Mouse (Mus musculus): ENCODE measurements around the gene 4930595D18Rik. TPM values are rescaled to one million over a fixed set of nuclear protein-coding genes. Genes with fewer than 3 reads are reported as not detected.

4930595D18Rik gene
- total RNA-seq, 4 experiments from 2014 or later, result not detected

- DNase-seq (ENCODE audit: low spot score in 2 of 2), result peak; percentile 43 to 54
These were observed 18.3 kb downstream of the 4930595D18Rik start, which contains the start of gene Traf3 for GRCm38 (mm10) chr12:111165831-111166591. Traf3 (plus strand) TSS chr12:111166370.

GRCm38 (mm10) chr12:111165146-111165812 is 19.0 kb downstream of the 4930595D18Rik start:
- DNase-seq (ENCODE audit: low spot score in 2 of 2), result no peak

GRCm38 (mm10) chr12:111164310-111164751 is 20.0 kb downstream of the 4930595D18Rik start:
- DNase-seq (ENCODE audit: low spot score in 2 of 2), result peak; percentile 81 to 83

GRCm38 (mm10) chr12:111162312-111163061 is 21.8 kb downstream of the 4930595D18Rik start:
- no peak for DNase-seq (ENCODE audit: low spot score in 2 of 2)

GRCm38 (mm10) chr12:111161943-111162311 is 22.4 kb downstream of the 4930595D18Rik start:
- no peak for DNase-seq (ENCODE audit: low spot score in 2 of 2)

GRCm38 (mm10) chr12:111160871-111161270 is 23.4 kb downstream of the 4930595D18Rik start:
- no peak for DNase-seq (ENCODE audit: low spot score in 2 of 2)

- no peak for DNase-seq (ENCODE audit: low spot score in 2 of 2)
These were observed 24.4 kb downstream of the 4930595D18Rik start for GRCm38 (mm10) chr12:111159659-111160428.

- no peak for DNase-seq (ENCODE audit: low spot score in 2 of 2)
These were observed 28.5 kb downstream of the 4930595D18Rik start for GRCm38 (mm10) chr12:111155756-111156155.

- DNase-seq (ENCODE audit: low spot score in 2 of 2), result no peak
These were observed 29.6 kb downstream of the 4930595D18Rik start for GRCm38 (mm10) chr12:111154641-111155040.

- DNase-seq (ENCODE audit: low spot score in 2 of 2), result no peak
These were observed 30.3 kb downstream of the 4930595D18Rik start for GRCm38 (mm10) chr12:111153946-111154345.

- DNase-seq (ENCODE audit: low spot score in 2 of 2), result no peak
These were observed 31.1 kb downstream of the 4930595D18Rik start for GRCm38 (mm10) chr12:111152981-111153710.

GRCm38 (mm10) chr12:111152579-111152978 is 31.7 kb downstream of the 4930595D18Rik start:
- no peak for DNase-seq (ENCODE audit: low spot score in 2 of 2)

- no peak for DNase-seq (ENCODE audit: low spot score in 2 of 2)
These were observed 32.7 kb downstream of the 4930595D18Rik start for GRCm38 (mm10) chr12:111151422-111152156.

- no peak for DNase-seq (ENCODE audit: low spot score in 2 of 2)
These were observed 34.1 kb downstream of the 4930595D18Rik start for GRCm38 (mm10) chr12:111150236-111150596.

GRCm38 (mm10) chr12:111149495-111150235 is 34.6 kb downstream of the 4930595D18Rik start:
- DNase-seq (ENCODE audit: low spot score in 2 of 2), result no peak

GRCm38 (mm10) chr12:111145269-111145668 is 39.0 kb downstream of the 4930595D18Rik start:
- no peak for DNase-seq (ENCODE audit: low spot score in 2 of 2)

- DNase-seq (ENCODE audit: low spot score in 2 of 2), result no peak
These were observed 39.7 kb downstream of the 4930595D18Rik start for GRCm38 (mm10) chr12:111144598-111144997.

GRCm38 (mm10) chr12:111143509-111144063 is 40.7 kb downstream of the 4930595D18Rik start:
- peak; percentile 25 to 44 for DNase-seq (ENCODE audit: low spot score in 2 of 2)

All from gastrocnemius, adult 8-10 months (tissue).